Mouse (Mus musculus): ENCODE measurements around the gene Stk33. TPM values are rescaled to one million over a fixed set of nuclear protein-coding genes. Genes with fewer than 3 reads are reported as not detected.

Stk33 gene
- 9.4 and 13.4 TPM in 2 replicates for polyA plus RNA-seq (2014; fragmentation: Nextera tagmentation; extraction: Ambion mirVana)

DNA sequence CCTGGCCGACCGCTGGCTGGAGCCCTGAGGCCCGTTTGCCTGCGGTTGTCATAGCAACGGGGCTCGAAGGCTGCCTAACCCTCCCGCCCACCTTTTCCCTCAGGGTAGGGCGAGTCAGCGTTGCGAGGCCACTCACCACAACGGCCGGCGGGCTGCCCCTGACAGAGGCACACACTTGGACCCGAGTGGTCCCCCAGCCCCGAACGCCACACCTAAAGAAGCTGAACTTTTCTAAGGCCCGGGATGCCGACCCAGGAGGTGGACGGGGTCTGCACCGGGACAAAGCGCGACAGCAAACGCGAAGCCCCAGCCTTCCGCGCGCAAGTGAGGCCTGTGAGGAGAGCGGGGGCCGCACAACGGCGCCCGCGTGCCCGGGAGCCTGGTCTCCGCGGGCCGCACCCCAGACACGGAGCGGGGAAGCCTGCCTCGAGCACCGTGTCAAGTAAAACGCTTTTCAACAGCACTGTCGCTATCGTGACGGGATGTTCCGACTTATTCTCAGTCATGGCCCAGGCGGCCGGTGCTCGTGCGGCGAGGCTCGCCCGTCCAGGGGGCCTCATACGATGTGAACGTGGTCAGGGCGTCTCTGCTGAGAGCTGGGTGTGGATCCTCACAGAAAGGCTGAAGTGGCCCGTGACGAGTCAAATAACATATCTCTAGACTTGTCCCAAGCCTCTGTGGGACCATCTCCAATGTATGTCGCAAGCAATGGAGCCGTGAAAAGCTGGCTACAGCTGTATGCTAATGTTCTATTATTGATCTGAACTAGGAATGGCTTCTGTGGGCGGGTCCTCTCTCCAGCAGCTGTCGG is at the start of gene Stk33:
Gene Stk33, minus strand, starts transcription at position 301 of the 811 bp plus-strand sequence.
- Histone ChIP-seq H3K4me1 (replicated peaks; ENCODE audit: control insufficient read depth, insufficient read depth, low read length) (no peaks in the 10 kb centered on the region), H3K36me3 (ENCODE audit: control insufficient read depth, insufficient read depth, low read length) (no peaks in the 10 kb centered on the region), H3K9me3 (ENCODE audit: control insufficient read depth, low read length) (no peaks in the 10 kb centered on the region), H3K27ac (ENCODE audit: low read depth, low read length) (peak within 1 kb of the TSS; percentile 57), H3K9ac (ENCODE audit: low read length) (peak within 1 kb of the TSS; percentile 78), H3K4me3 (ENCODE audit: low read depth, low read length) (peak within 1 kb of the TSS; percentile 43), H3K27me3 (ENCODE audit: control insufficient read depth, insufficient read depth, low read length) (peaks cover 7% of the 10 kb centered on the region; the same call in 1 of the 2 replicates), H3K4me2 (ENCODE audit: low read depth, low read length, severe bottlenecking) (peak within 1 kb of the TSS; percentile 94)
- ATAC-seq (replicated peaks; ENCODE audit: low FRiP score): peak; percentile 88
- peak; percentile 85 for DNase-seq (ENCODE audit: low spot score)
- under 1% methylated on average over 62 of the region's 62 CpGs for WGBS

DNA sequence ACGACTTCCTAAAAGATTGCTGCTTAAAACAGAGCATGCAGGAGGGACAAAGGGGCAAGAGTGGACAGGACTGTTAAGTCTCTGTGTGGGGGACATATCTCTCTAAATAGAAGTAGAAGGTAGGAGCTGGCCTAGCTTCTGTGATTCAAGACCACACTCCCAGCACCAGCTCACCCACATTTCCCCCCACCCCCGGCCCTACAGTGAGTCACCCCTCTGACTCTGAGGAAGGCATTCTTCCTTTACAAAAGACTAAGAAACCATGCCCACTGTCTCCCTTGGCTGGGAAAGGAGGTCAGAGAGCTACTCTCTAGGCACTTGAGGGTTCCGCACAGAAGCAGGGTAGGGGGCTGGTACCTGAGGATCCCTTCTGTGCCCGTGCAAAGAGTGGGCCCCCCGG is 45.3 kb upstream of the Stk33 start:
- no peaks in the 10 kb centered on the region for H3K9me3 ChIP-seq (ENCODE audit: control insufficient read depth, low read length)
- no peak overlapping the region for H3K4me2 ChIP-seq (ENCODE audit: low read depth, low read length, severe bottlenecking)
- ATAC-seq (replicated peaks; ENCODE audit: low FRiP score) (no peak), DNase-seq (ENCODE audit: low spot score) (no peak)
- no peaks in the 10 kb centered on the region for H3K36me3 ChIP-seq (ENCODE audit: control insufficient read depth, insufficient read depth, low read length)
- no peak overlapping the region for H3K27ac ChIP-seq (ENCODE audit: low read depth, low read length)
- 71% methylated on average over 5 of the region's 5 CpGs for WGBS
- H3K9ac ChIP-seq (ENCODE audit: low read length): no peak overlapping the region
- H3K27me3 ChIP-seq (ENCODE audit: control insufficient read depth, insufficient read depth, low read length): no peaks in the 10 kb centered on the region
- no peak overlapping the region for H3K4me3 ChIP-seq (ENCODE audit: low read depth, low read length)
- no peaks in the 10 kb centered on the region for H3K4me1 ChIP-seq (replicated peaks; ENCODE audit: control insufficient read depth, insufficient read depth, low read length)

DNA sequence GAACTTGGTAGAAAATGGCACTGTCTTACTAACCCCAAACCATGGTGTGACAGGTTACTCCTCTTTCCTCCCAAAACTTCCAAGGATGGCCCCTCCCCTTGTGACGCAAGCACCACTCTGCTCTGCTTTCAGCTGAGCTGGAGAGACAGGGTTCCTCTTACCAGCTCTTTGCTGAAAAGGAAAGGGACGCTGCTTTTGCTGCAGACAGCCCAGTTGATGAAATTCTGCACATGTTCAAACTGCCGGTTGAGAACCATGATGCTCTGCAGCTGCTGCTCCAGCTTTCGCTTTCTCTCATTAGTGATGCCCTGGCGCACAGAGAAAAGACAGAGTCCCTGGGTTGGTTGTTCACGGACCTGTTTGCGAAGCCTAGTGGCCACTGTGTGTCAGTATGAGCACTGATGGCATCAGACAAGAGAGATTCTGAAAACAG is 41.9 kb upstream of the Stk33 start:
- Histone ChIP-seq H3K4me2 (ENCODE audit: low read depth, low read length, severe bottlenecking) (peak overlapping the region; percentile 31; the same call in 1 of the 2 replicates), H3K9me3 (ENCODE audit: control insufficient read depth, low read length) (no peaks in the 10 kb centered on the region), H3K36me3 (ENCODE audit: control insufficient read depth, insufficient read depth, low read length) (no peaks in the 10 kb centered on the region), H3K27me3 (ENCODE audit: control insufficient read depth, insufficient read depth, low read length) (no peaks in the 10 kb centered on the region), H3K4me1 (replicated peaks; ENCODE audit: control insufficient read depth, insufficient read depth, low read length) (no peaks in the 10 kb centered on the region), H3K9ac (ENCODE audit: low read length) (no peak overlapping the region), H3K4me3 (ENCODE audit: low read depth, low read length) (no peak overlapping the region), H3K27ac (ENCODE audit: low read depth, low read length) (no peak overlapping the region)
- WGBS: 16% methylated on average over 7 of the region's 7 CpGs
- ATAC-seq (replicated peaks; ENCODE audit: low FRiP score) (no peak), DNase-seq (ENCODE audit: low spot score) (no peak)

DNA sequence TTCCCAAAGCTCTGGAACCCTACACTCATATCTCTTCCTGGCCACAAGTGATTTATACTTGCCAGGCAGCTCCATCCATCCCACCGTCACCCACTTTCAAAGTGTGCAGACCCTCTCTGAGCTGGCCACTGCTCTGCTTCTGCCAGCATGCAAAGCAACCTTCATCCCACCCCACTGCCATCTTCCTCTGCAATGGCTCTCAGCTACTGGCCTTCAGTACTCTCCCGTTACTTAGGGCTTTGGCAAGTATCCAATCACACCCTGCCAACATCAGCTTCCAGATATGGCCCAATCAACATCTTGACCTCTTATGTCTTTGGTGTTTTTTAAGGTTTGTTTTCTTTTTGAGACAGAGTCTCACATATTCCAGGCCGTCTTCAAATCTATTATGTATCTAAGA is 39.0 kb upstream of the Stk33 start:
- WGBS: 84% methylated on average over 3 of the region's 3 CpGs
- no peak overlapping the region for H3K27ac ChIP-seq (ENCODE audit: low read depth, low read length)
- DNase-seq (ENCODE audit: low spot score) (no peak), ATAC-seq (replicated peaks; ENCODE audit: low FRiP score) (no peak)
- no peaks in the 10 kb centered on the region for H3K36me3 ChIP-seq (ENCODE audit: control insufficient read depth, insufficient read depth, low read length)
- H3K4me2 ChIP-seq (ENCODE audit: low read depth, low read length, severe bottlenecking): no peak overlapping the region
- H3K4me3 ChIP-seq (ENCODE audit: low read depth, low read length): no peak overlapping the region
- no peaks in the 10 kb centered on the region for H3K27me3 ChIP-seq (ENCODE audit: control insufficient read depth, insufficient read depth, low read length)
- H3K9me3 ChIP-seq (ENCODE audit: control insufficient read depth, low read length): no peaks in the 10 kb centered on the region
- H3K4me1 ChIP-seq (replicated peaks; ENCODE audit: control insufficient read depth, insufficient read depth, low read length): no peaks in the 10 kb centered on the region
- no peak overlapping the region for H3K9ac ChIP-seq (ENCODE audit: low read length)

DNA sequence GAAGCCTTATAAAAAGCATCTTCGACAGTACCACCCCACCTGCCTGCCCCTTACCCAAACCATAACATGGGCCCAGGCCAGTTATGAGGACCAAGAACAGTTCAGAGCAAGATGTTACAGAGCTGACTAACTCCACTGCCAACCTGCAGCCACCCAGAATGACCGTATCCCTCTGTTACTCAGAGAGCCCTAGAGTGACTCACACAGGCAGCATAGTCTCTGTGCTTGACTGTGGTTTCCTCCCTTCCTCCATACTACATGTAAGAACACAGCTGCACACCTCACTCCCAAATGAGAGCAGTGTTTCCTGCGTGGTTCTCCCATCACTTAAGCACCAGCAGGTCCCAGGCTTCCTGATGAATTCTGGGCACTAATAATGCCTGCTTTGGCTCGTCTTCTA is 31.8 kb upstream of the Stk33 start:
- 71% methylated on average over 4 of the region's 4 CpGs for WGBS
- ATAC-seq (replicated peaks; ENCODE audit: low FRiP score): no peak
- no peaks in the 10 kb centered on the region for H3K36me3 ChIP-seq (ENCODE audit: control insufficient read depth, insufficient read depth, low read length)
- no peak overlapping the region for H3K4me2 ChIP-seq (ENCODE audit: low read depth, low read length, severe bottlenecking)
- no peak overlapping the region for H3K4me3 ChIP-seq (ENCODE audit: low read depth, low read length)
- DNase-seq (ENCODE audit: low spot score): no peak
- no peaks in the 10 kb centered on the region for H3K27me3 ChIP-seq (ENCODE audit: control insufficient read depth, insufficient read depth, low read length)
- no peak overlapping the region for H3K27ac ChIP-seq (ENCODE audit: low read depth, low read length)
- no peaks in the 10 kb centered on the region for H3K9me3 ChIP-seq (ENCODE audit: control insufficient read depth, low read length)
- H3K4me1 ChIP-seq (replicated peaks; ENCODE audit: control insufficient read depth, insufficient read depth, low read length): no peaks in the 10 kb centered on the region
- H3K9ac ChIP-seq (ENCODE audit: low read length): no peak overlapping the region

- Histone ChIP-seq H3K9ac (ENCODE audit: low read length) (no peak overlapping the region), H3K36me3 (ENCODE audit: control insufficient read depth, insufficient read depth, low read length) (no peaks in the 10 kb centered on the region), H3K27me3 (ENCODE audit: control insufficient read depth, insufficient read depth, low read length) (no peaks in the 10 kb centered on the region), H3K4me1 (replicated peaks; ENCODE audit: control insufficient read depth, insufficient read depth, low read length) (no peaks in the 10 kb centered on the region), H3K27ac (ENCODE audit: low read depth, low read length) (no peak overlapping the region), H3K4me3 (ENCODE audit: low read depth, low read length) (no peak overlapping the region), H3K9me3 (ENCODE audit: control insufficient read depth, low read length) (no peaks in the 10 kb centered on the region), H3K4me2 (ENCODE audit: low read depth, low read length, severe bottlenecking) (no peak overlapping the region)
- WGBS: 53% methylated on average over 6 of the region's 6 CpGs
- no peak for ATAC-seq (replicated peaks; ENCODE audit: low FRiP score)
- DNase-seq (ENCODE audit: low spot score): no peak
These were observed 29.4 kb upstream of the Stk33 start for GRCm38 (mm10) chr7:109468262-109468701.

DNA sequence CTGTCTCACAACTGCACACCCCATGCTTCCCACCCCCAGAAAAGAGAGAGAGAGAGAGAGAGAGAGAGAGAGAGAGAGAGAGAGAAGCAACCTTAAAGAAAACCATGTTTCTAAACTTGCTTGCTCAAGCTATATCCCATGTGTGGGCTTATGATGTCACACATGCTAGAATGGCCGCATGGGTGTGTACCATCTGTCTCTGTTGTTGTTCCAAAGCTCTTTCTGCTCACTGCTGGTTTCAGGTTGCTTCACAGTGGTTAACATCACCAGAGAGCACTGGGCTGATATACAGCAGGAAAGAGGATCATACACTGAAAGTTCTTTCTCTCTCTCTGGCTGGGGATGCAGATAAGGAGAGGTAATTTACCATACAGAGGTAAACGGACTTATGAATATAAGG is 28.7 kb upstream of the Stk33 start:
- Histone ChIP-seq H3K27ac (ENCODE audit: low read depth, low read length) (no peak overlapping the region), H3K9me3 (ENCODE audit: control insufficient read depth, low read length) (no peaks in the 10 kb centered on the region), H3K4me1 (replicated peaks; ENCODE audit: control insufficient read depth, insufficient read depth, low read length) (no peaks in the 10 kb centered on the region), H3K36me3 (ENCODE audit: control insufficient read depth, insufficient read depth, low read length) (no peaks in the 10 kb centered on the region), H3K9ac (ENCODE audit: low read length) (no peak overlapping the region), H3K4me2 (ENCODE audit: low read depth, low read length, severe bottlenecking) (no peak overlapping the region), H3K4me3 (ENCODE audit: low read depth, low read length) (no peak overlapping the region), H3K27me3 (ENCODE audit: control insufficient read depth, insufficient read depth, low read length) (no peaks in the 10 kb centered on the region)
- 63% methylated on average over 2 of the region's 2 CpGs for WGBS
- DNase-seq (ENCODE audit: low spot score): no peak
- ATAC-seq (replicated peaks; ENCODE audit: low FRiP score): no peak

DNA sequence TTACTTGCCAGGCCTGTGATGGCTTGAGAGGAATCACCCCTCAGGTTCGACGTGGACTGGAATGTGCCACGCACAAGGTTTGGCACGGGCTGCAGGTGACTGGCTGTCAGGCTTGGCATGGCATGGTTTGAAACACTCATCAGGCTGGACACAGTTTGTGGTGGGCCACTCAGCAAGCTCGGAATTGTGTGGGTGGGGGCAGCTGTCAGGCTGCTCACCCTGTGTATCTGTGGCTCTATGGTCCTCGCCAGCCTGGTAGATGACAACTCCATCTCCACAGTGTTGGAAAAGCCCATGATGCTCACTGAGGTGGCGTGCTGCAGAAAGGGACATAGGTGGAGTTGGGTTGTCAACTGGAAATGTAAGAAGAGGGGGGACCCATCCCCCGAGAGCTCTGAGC is 21.8 kb upstream of the Stk33 start:
- Histone ChIP-seq H3K27me3 (ENCODE audit: control insufficient read depth, insufficient read depth, low read length) (no peaks in the 10 kb centered on the region), H3K27ac (ENCODE audit: low read depth, low read length) (no peak overlapping the region), H3K9ac (ENCODE audit: low read length) (no peak overlapping the region), H3K4me1 (replicated peaks; ENCODE audit: control insufficient read depth, insufficient read depth, low read length) (no peaks in the 10 kb centered on the region), H3K4me2 (ENCODE audit: low read depth, low read length, severe bottlenecking) (no peak overlapping the region), H3K4me3 (ENCODE audit: low read depth, low read length) (no peak overlapping the region), H3K36me3 (ENCODE audit: control insufficient read depth, insufficient read depth, low read length) (no peaks in the 10 kb centered on the region), H3K9me3 (ENCODE audit: control insufficient read depth, low read length) (no peaks in the 10 kb centered on the region)
- DNase-seq (ENCODE audit: low spot score) (no peak), ATAC-seq (replicated peaks; ENCODE audit: low FRiP score) (no peak)
- 92% methylated on average over 8 of the region's 8 CpGs for WGBS

DNA sequence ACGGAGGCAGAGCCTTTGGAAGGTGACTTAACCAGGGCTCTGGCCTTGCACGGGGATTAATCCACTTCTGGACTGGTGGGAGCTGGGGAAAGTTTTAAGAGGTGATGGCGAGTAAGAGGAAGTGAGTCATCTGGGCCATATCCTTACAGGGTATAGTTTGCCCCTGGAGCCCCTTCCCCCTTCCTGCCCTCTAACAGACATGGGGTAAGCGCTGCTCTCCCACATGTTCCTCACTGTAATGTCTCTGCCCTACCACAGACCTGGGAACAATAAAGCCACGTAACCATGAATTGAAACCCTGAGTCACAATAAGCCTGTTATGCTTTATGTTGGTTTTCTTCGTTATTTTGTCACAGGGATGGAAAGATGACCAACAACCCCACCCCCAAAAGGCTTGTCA is 17.7 kb upstream of the Stk33 start:
- Histone ChIP-seq H3K4me3 (ENCODE audit: low read depth, low read length) (no peak overlapping the region), H3K4me1 (replicated peaks; ENCODE audit: control insufficient read depth, insufficient read depth, low read length) (no peaks in the 10 kb centered on the region), H3K27ac (ENCODE audit: low read depth, low read length) (no peak overlapping the region), H3K9me3 (ENCODE audit: control insufficient read depth, low read length) (no peaks in the 10 kb centered on the region), H3K36me3 (ENCODE audit: control insufficient read depth, insufficient read depth, low read length) (no peaks in the 10 kb centered on the region), H3K27me3 (ENCODE audit: control insufficient read depth, insufficient read depth, low read length) (no peaks in the 10 kb centered on the region), H3K4me2 (ENCODE audit: low read depth, low read length, severe bottlenecking) (no peak overlapping the region), H3K9ac (ENCODE audit: low read length) (no peak overlapping the region)
- DNase-seq (ENCODE audit: low spot score): no peak
- no peak for ATAC-seq (replicated peaks; ENCODE audit: low FRiP score)
- 78% methylated on average over 6 of the region's 6 CpGs for WGBS

Measured in forebrain, embryonic 11.5 days (tissue).